Mouse (Mus musculus) cerebral cortex, adult 2 months (tissue): ENCODE results near the gene Ppcdc.

Experiments
- WGBS: fragments of 180-500 bp; shearing (Covaris S2); methylation state at CpG from one replicate; pipeline ENCODE4 v1.1.7; 2018; 5-methylcytosine and 5-hydroxymethylcytosine counted together

Gene Ppcdc

GRCm38 (mm10) chr9:57428391-57428790, 11.5 kb downstream of the Ppcdc start:
- 17% methylated on average over 4 of the region's 4 CpGs for WGBS

GRCm38 (mm10) chr9:57427937-57428336, 12.0 kb downstream of the Ppcdc start:
- 81% methylated on average over 4 of the region's 4 CpGs for WGBS

- 93% methylated on average over 4 of the region's 4 CpGs for whole genome bisulfite sequencing
Observed at GRCm38 (mm10) chr9:57427123-57427522, 12.8 kb downstream of the Ppcdc start.

- WGBS, result 86% methylated on average over 3 of the region's 3 CpGs
Observed at GRCm38 (mm10) chr9:57425116-57425515, 14.8 kb downstream of the Ppcdc start.

GRCm38 (mm10) chr9:57424066-57424465, 15.9 kb downstream of the Ppcdc start:
- WGBS, result 89% methylated on average over 6 of the region's 6 CpGs

GRCm38 (mm10) chr9:57421688-57422111, 18.2 kb downstream of the Ppcdc start:
- WGBS, result 88% methylated on average over 5 of the region's 5 CpGs

- 71% methylated on average over 9 of the region's 9 CpGs for WGBS
Observed at GRCm38 (mm10) chr9:57421121-57421571, 18.8 kb downstream of the Ppcdc start.

- WGBS, result 42% methylated on average over 20 of the region's 20 CpGs
Observed at GRCm38 (mm10) chr9:57420321-57421120, 19.4 kb downstream of the Ppcdc start.

- 82% methylated on average over 16 of the region's 16 CpGs for whole genome bisulfite sequencing
Observed at GRCm38 (mm10) chr9:57419521-57420267, 20.2 kb downstream of the Ppcdc start.

- 71% methylated on average over 8 of the region's 8 CpGs for WGBS
Observed at GRCm38 (mm10) chr9:57417341-57417740, 22.6 kb downstream of the Ppcdc start.

GRCm38 (mm10) chr9:57407120-57407905, 32.6 kb downstream of the Ppcdc start:
- WGBS, result 92% methylated on average over 9 of the region's 9 CpGs

GRCm38 (mm10) chr9:57406395-57406794, 33.5 kb downstream of the Ppcdc start:
- 84% methylated on average over 5 of the region's 5 CpGs for WGBS

- WGBS, result 91% methylated on average over 5 of the region's 5 CpGs
Observed at GRCm38 (mm10) chr9:57404036-57404435, 35.9 kb downstream of the Ppcdc start.

- WGBS, result 74% methylated on average over 15 of the region's 15 CpGs
Observed at GRCm38 (mm10) chr9:57402318-57403251, 37.3 kb downstream of the Ppcdc start.

- 98% methylated on average over 2 of the region's 2 CpGs for WGBS
Observed at GRCm38 (mm10) chr9:57398773-57399172, 41.2 kb downstream of the Ppcdc start.

- 98% methylated on average over 1 of the region's 1 CpGs for WGBS
Observed at GRCm38 (mm10) chr9:57392892-57393291, 47.0 kb downstream of the Ppcdc start.

- 70% methylated on average over 3 of the region's 3 CpGs for WGBS
Observed at GRCm38 (mm10) chr9:57390869-57391268, 49.1 kb downstream of the Ppcdc start.

GRCm38 (mm10) chr9:57389131-57389530, 50.8 kb downstream of the Ppcdc start:
- WGBS, result 32% methylated on average over 1 of the region's 1 CpGs

- WGBS, result 85% methylated on average over 4 of the region's 4 CpGs
Observed at GRCm38 (mm10) chr9:57386926-57387325, 53.0 kb downstream of the Ppcdc start.

GRCm38 (mm10) chr9:57384621-57385020, 55.3 kb downstream of the Ppcdc start:
- WGBS, result 70% methylated on average over 2 of the region's 2 CpGs

GRCm38 (mm10) chr9:57360999-57361398, 78.9 kb downstream of the Ppcdc start:
- 95% methylated on average over 3 of the region's 3 CpGs for WGBS
